Mouse (Mus musculus) heart, embryonic 14.5 days (tissue): ENCODE data around the gene Gna15. TPM values are rescaled to one million over a fixed set of nuclear protein-coding genes. Genes with fewer than 3 reads are reported as not detected.

Experiments
- ATAC-seq: fragments of 200-750 bp; cut with Nextera tagmentation; 2 replicates; pipeline ENCODE4 v1.8.0; 2017; ENCODE audit warnings: low read depth, moderate TSS enrichment; ENCODE audit not compliant: insufficient number of reproducible peaks, insufficient read depth, low FRiP score
- H3K27ac ChIP-seq, 2 experiments: fragments of 200-500 bp in 1 of 2; fragments of 300-500 bp in 1 of 2; sonication (generic) in 1 of 2; replicated peaks in 1 of 2; 2 replicates each; pipeline ENCODE4 v1.5.1; 2012 to 2014; ENCODE audit warnings: low read depth in 2 of 2, low read length in 2 of 2, control low read depth in 1 of 2, mild to moderate bottlenecking in 1 of 2, mixed read lengths in 1 of 2; ENCODE audit not compliant: control insufficient read depth in 1 of 2, insufficient read depth in 1 of 2
- H3K27me3 ChIP-seq: fragments of 300-500 bp; sonication (generic); 2 replicates; pipeline ENCODE4 v1.6.1; 2014; ENCODE audit warnings: mild to moderate bottlenecking, low read length, control low read depth; ENCODE audit not compliant: control insufficient read depth, insufficient read depth
- H3K36me3 ChIP-seq: fragments of 300-500 bp; sonication (generic); 2 replicates; pipeline ENCODE4 v1.6.1; 2014; ENCODE audit warnings: mild to moderate bottlenecking, control low read depth, low read length, mixed read lengths; ENCODE audit not compliant: control insufficient read depth, insufficient read depth
- H3K4me1 ChIP-seq, 2 experiments: fragments of 200-500 bp in 1 of 2; fragments of 300-500 bp in 1 of 2; sonication (generic) in 1 of 2; 2 replicates each; pipeline ENCODE4 v1.6.1; 2012 to 2014; ENCODE audit warnings: low read length in 2 of 2, control low read depth in 1 of 2, mixed read lengths in 1 of 2; ENCODE audit not compliant: control insufficient read depth in 2 of 2, insufficient read depth in 2 of 2
- H3K4me2 ChIP-seq: fragments of 300-500 bp; sonication (generic); 2 replicates; pipeline ENCODE4 v1.6.1; 2014; ENCODE audit warnings: mild to moderate bottlenecking, low read length
- H3K4me3 ChIP-seq, 2 experiments: fragments of 200-500 bp in 1 of 2; fragments of 300-500 bp in 1 of 2; sonication (generic) in 1 of 2; 2 replicates each; pipeline ENCODE4 v1.5.1; 2012 to 2014; ENCODE audit warnings: low read length in 2 of 2, mild to moderate bottlenecking in 2 of 2, control low read depth in 1 of 2, low read depth in 1 of 2, moderate library complexity in 1 of 2; ENCODE audit not compliant: control insufficient read depth in 1 of 2, insufficient read depth in 1 of 2
- H3K9ac ChIP-seq: fragments of 300-500 bp; sonication (generic); 2 replicates; pipeline ENCODE4 v1.6.1; 2014; ENCODE audit warnings: mild to moderate bottlenecking, low read length
- H3K9me3 ChIP-seq: fragments of 300-500 bp; sonication (generic); 2 replicates; pipeline ENCODE4 v1.6.1; 2016; ENCODE audit warnings: low read length, control low read depth; ENCODE audit not compliant: control insufficient read depth
- WGBS: fragments of 180-500 bp; shearing (Covaris S2); extraction: QIAGEN DNeasy Blood & Tissue Kit; methylation state at CpG from one replicate; pipeline ENCODE4 v1.1.7; 2014; 5-methylcytosine and 5-hydroxymethylcytosine counted together
- polyA plus RNA-seq: library from polyadenylated mRNA; unstranded; fragments of >200 nt; fragmentation: Nextera tagmentation; extraction: Ambion mirVana; gene quantifications from 2 replicates; pipeline ENCODE4 v1.2.1, GENCODE M21; 2014

Gene Gna15
- polyA plus RNA-seq, 1 experiment from 2014 or later = 0.89 TPM

DNA sequence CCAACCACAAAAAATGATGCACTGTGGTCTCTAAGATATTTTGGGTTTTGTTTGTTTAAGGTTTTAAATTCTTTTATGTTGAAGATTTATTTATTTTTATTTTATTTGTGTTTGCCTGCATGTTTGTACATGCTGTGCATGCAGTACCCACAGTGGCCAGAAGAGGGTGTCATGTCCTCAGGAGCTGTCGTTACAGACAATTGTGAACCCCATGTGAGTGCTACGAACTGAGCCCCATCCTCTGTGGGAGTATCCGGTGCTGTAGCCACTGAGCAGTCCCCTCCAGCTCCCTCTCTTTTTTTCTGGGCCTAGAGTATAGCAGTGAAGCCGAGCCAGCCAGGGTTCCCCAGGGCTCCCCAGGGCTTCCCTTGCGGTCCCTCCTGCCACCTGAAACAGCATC lies 29.2 kb upstream of the Gna15 start:
- H3K36me3 ChIP-seq = no peaks in the 10 kb centered on the region
- H3K27me3 ChIP-seq = no peaks in the 10 kb centered on the region
- WGBS = 86% methylated on average over 5 of the region's 5 CpGs
- no peaks in the 10 kb centered on the region for H3K9me3 ChIP-seq
- no peak for ATAC-seq
- peaks cover 0 to 2% of the 10 kb centered on the region in 2 experiments; a peak in 1 of 4 replicates for H3K4me1 ChIP-seq
- H3K4me3 ChIP-seq = no peak overlapping the region
- H3K4me2 ChIP-seq = no peak overlapping the region
- H3K27ac ChIP-seq = no peak overlapping the region
- no peak overlapping the region for H3K9ac ChIP-seq

- Histone ChIP-seq H3K4me3 (no peak overlapping the region), H3K27me3 (no peaks in the 10 kb centered on the region)
Measured at GRCm38 (mm10) chr10:81551597-81552102, 27.6 kb upstream of the Gna15 start.

DNA sequence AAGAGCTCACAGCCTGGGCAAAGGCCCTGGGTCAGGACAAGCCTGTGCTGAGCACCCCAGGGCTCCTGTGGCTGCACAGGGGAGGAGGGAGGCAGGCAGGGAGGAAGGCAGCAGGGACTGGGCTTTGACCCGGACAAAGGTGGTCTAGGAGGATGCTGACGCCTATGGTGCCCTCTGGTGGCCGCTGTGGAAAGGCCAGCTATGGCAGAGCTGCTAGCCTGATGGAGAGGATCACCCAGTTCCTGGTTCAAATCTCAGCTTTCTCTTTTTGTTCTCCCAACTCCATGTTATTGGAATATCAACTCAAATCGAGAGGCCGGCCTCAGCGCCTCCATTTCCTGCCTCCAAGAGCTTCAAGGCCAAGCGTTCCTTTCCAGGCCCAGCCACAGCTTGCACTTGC lies 26.2 kb upstream of the Gna15 start:
- 10% methylated on average over 7 of the region's 7 CpGs for WGBS
- no peaks in the 10 kb centered on the region for H3K9me3 ChIP-seq
- H3K9ac ChIP-seq = no peak overlapping the region
- H3K4me3 ChIP-seq = no peak overlapping the region
- H3K36me3 ChIP-seq = no peaks in the 10 kb centered on the region
- H3K27ac ChIP-seq = no peak overlapping the region
- H3K4me2 ChIP-seq = no peak overlapping the region
- no peaks in the 10 kb centered on the region for H3K27me3 ChIP-seq
- no peak for ATAC-seq
- H3K4me1 ChIP-seq = peaks cover 2 to 3% of the 10 kb centered on the region in 2 experiments; a peak in 1 of 4 replicates

More at GRCm38 (mm10) chr10:81551597-81552102, 27.6 kb upstream of the Gna15 start:
- Histone ChIP-seq H3K9me3 (no peaks in the 10 kb centered on the region), H3K9ac (peak overlapping the region; percentile 12; the same call in 1 of the 2 replicates), H3K27ac (peak overlapping the region in 1 of 2 experiments; percentile 51; a peak in 1 of 4 replicates), H3K36me3 (no peaks in the 10 kb centered on the region), H3K4me2 (no peak overlapping the region), H3K4me1 (peaks cover 0 to 2% of the 10 kb centered on the region in 2 experiments; a peak in 1 of 4 replicates)
- 6% methylated on average over 12 of the region's 12 CpGs for WGBS
- ATAC-seq = peak; percentile 88

DNA sequence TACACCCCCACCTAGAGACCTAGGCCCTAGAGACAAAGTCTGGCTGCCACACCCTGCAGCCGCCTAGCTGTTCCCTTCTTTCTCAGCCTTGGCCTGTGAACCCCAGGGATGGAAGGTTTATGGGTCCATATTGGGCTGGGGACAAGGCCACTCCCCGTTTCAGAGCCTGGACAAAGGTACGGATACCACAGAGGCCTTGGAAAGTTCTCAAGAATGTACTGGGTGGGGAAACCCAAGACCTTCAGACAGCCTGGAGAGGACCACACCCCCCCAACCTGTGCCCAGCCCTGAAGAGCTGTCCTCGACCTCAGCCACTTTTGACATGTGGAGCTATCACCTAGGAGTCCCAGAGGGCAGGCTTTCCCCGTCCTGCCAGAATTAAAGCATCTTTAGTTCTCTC lies 24.9 kb upstream of the Gna15 start:
- no peak overlapping the region for H3K4me3 ChIP-seq
- ATAC-seq = no peak
- H3K27ac ChIP-seq = no peak overlapping the region
- no peak overlapping the region for H3K4me2 ChIP-seq
- peaks cover 4 to 8% of the 10 kb centered on the region in 2 experiments for H3K4me1 ChIP-seq
- H3K27me3 ChIP-seq = no peaks in the 10 kb centered on the region
- H3K9me3 ChIP-seq = no peaks in the 10 kb centered on the region
- H3K9ac ChIP-seq = no peak overlapping the region
- WGBS = 70% methylated on average over 5 of the region's 5 CpGs
- H3K36me3 ChIP-seq = no peaks in the 10 kb centered on the region

- no peaks in the 10 kb centered on the region for H3K27me3 ChIP-seq
- H3K4me3 ChIP-seq = no peak overlapping the region
- peak overlapping the region; percentile 40; the same call in 1 of the 2 replicates for H3K9ac ChIP-seq
- peaks cover 18 to 27% of the 10 kb centered on the region in 2 experiments for H3K4me1 ChIP-seq
- ATAC-seq = no peak
- no peaks in the 10 kb centered on the region for H3K36me3 ChIP-seq
- no peaks in the 10 kb centered on the region for H3K9me3 ChIP-seq
- 88% methylated on average over 13 of the region's 13 CpGs for WGBS
- H3K27ac ChIP-seq = no peak overlapping the region
- no peak overlapping the region for H3K4me2 ChIP-seq
Measured at GRCm38 (mm10) chr10:81546788-81547571, 23.0 kb upstream of the Gna15 start.

DNA sequence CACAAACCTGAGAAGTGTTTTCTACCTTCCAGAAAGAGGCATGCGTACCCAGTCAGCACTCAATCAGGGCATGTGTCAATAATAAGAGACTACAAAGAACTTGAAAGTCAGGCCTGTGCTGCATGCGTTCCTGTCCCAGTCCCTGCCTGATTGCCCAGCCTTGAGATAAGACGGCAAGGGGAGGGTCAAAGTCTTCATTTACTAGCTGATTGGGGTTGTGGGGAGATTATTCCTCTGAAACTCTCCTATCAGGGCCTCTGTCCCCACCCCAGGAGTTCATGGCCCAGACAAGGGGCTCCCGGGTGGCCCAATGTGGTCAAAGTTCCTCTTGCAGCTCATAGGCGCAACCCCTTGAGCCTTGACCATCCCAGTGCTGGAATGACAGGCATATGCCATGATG lies 22.3 kb upstream of the Gna15 start:
- Histone ChIP-seq H3K4me1 (peaks cover 20 to 33% of the 10 kb centered on the region in 2 experiments), H3K9ac (peak overlapping the region; percentile 40), H3K27me3 (no peaks in the 10 kb centered on the region), H3K27ac (no peak overlapping the region), H3K9me3 (no peaks in the 10 kb centered on the region), H3K4me2 (no peak overlapping the region), H3K4me3 (no peak overlapping the region), H3K36me3 (no peaks in the 10 kb centered on the region)
- WGBS = 57% methylated on average over 5 of the region's 5 CpGs
- ATAC-seq = no peak

GRCm38 (mm10) chr10:81545161-81545747 lies 21.2 kb upstream of the Gna15 start, which contains the start of gene Gna11:
Gene Gna11, minus strand, starts transcription at chr10:81545190.
- H3K4me3 ChIP-seq = peak within 1 kb of the TSS; percentile 80 to 97
- no peaks in the 10 kb centered on the region for H3K36me3 ChIP-seq
- H3K9me3 ChIP-seq = no peaks in the 10 kb centered on the region
- peaks cover 20 to 34% of the 10 kb centered on the region in 2 experiments for H3K4me1 ChIP-seq
- H3K27me3 ChIP-seq = no peaks in the 10 kb centered on the region
- peak within 1 kb of the TSS; percentile 93 for H3K9ac ChIP-seq
- H3K4me2 ChIP-seq = peak within 1 kb of the TSS; percentile 98
- 2% methylated on average over 56 of the region's 59 CpGs for WGBS
- peak; percentile 96 for ATAC-seq
- H3K27ac ChIP-seq = peak within 1 kb of the TSS; percentile 58 to 75
